Mouse (Mus musculus): ENCODE data around the gene Zbtb2.

The Zbtb2 gene

DNA sequence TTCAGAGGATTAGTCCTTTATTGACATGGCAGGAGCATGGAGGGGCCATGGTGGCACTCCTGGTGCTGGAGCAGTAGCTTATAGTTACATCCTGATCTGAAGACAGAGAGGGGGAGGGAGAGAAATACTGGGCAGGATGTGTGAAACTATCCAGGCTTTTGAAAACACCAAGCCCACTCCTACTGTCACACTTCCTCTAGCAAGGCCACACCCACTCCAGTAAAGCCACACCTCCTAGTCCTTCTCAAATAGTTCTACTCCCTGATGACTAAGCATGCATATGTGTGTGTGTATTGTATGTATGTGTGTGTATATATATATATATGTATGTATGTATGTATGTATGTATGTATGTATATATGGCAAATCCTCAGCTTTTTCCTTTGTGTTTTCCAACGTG, 60.2 kb downstream of the Zbtb2 start:
- DNase-seq = no peak

DNA sequence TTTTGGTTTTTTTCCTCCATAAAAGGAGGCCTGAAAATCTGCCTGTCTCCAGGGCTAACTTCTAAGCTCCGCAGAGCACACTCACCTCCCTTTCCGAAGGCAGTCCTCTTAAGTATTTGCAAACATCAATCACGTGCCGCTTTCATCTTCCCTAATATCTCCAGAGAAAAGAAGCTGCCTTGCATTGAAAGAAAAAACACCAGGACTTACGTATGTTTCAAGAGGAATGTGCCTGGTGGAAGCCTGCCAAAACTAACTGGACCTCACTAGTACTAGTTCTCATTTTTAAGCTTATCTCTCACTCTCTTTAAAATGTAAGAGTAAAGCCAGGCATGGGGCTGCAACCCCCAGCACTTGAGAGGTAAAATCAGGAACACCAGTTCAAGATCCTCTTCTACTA, 62.3 kb downstream of the Zbtb2 start:
- peak; percentile 27 for DNase-seq

DNA sequence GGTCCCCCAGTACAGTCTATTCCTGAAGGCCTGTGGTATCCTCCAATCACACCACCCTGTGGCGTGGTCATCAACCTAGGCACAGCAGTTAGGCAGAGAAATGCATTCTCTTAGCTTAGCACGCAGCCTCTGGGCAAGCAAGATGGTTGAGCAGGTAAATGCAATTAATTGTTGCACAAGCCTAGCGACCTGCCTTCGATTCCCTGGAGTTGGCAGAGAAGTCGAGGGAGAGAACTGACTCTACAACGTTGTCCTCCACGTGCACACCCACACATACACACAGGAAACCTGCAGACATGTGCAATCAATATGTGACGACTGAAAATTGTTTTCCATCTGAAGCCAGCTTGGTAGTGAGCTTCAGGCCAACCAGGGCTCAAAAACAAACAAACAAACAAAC, 64.0 kb downstream of the Zbtb2 start:
- DNase-seq = no peak
